Mouse (Mus musculus): ENCODE results near the gene Zfp62. TPM values are rescaled to one million over a fixed set of nuclear protein-coding genes. Genes with fewer than 3 reads are reported as not detected.

The Zfp62 gene
- polyA plus RNA-seq, 1 experiment from 2014 or later, result 11.7 TPM

Other genes starting within 250 kb of the Zfp62 start
- 0.06 and 0.07 TPM in 2 replicates for gene Olfr56, start 224.4 kb upstream of the Zfp62 start, polyA plus RNA-seq (2015; fragmentation: Nextera tagmentation; extraction: Ambion mirVana)
- gene 9930111J21Rik1, start 223.9 kb upstream of the Zfp62 start, polyA plus RNA-seq (2015; fragmentation: Nextera tagmentation; extraction: Ambion mirVana), result 1.1 and 1.4 TPM in 2 replicates
- 0.02 TPM in 1 of 2 replicates, not detected in the other for gene Gm12185, start 211.1 kb upstream of the Zfp62 start, polyA plus RNA-seq (2015; fragmentation: Nextera tagmentation; extraction: Ambion mirVana)
- gene Tgtp1, start 209.1 kb upstream of the Zfp62 start, polyA plus RNA-seq (2015; fragmentation: Nextera tagmentation; extraction: Ambion mirVana), result 0.89 and 1.8 TPM in 2 replicates
- gene 9930111J21Rik2, start 152.1 kb upstream of the Zfp62 start, polyA plus RNA-seq (2015; fragmentation: Nextera tagmentation; extraction: Ambion mirVana), result 1.3 and 1.5 TPM in 2 replicates
- 0.35 and 0.57 TPM in 2 replicates for gene Tgtp2, start 139.1 kb upstream of the Zfp62 start, polyA plus RNA-seq (2015; fragmentation: Nextera tagmentation; extraction: Ambion mirVana)
- gene Ifi47, start 126.7 kb upstream of the Zfp62 start, polyA plus RNA-seq (2015; fragmentation: Nextera tagmentation; extraction: Ambion mirVana), result 7.0 and 7.9 TPM in 2 replicates
- not detected in 2 replicates for gene Olfr1396, start 88.4 kb upstream of the Zfp62 start, polyA plus RNA-seq (2015; fragmentation: Nextera tagmentation; extraction: Ambion mirVana)
- not detected in 2 replicates for gene Olfr1395, start 61.0 kb upstream of the Zfp62 start, polyA plus RNA-seq (2015; fragmentation: Nextera tagmentation; extraction: Ambion mirVana)
- gene Olfr1394, start 48.9 kb upstream of the Zfp62 start, polyA plus RNA-seq (2015; fragmentation: Nextera tagmentation; extraction: Ambion mirVana), result not detected in 2 replicates
- gene Btnl9, start 16.1 kb upstream of the Zfp62 start, polyA plus RNA-seq (2015; fragmentation: Nextera tagmentation; extraction: Ambion mirVana), result 1.3 and 1.4 TPM in 2 replicates
- 41.5 TPM in 2 replicates for gene Mgat1, start 40.9 kb downstream of the Zfp62 start, polyA plus RNA-seq (2015; fragmentation: Nextera tagmentation; extraction: Ambion mirVana)
- 0.06 TPM in 1 of 2 replicates, not detected in the other for gene Olfr1393, start 75.0 kb downstream of the Zfp62 start, polyA plus RNA-seq (2015; fragmentation: Nextera tagmentation; extraction: Ambion mirVana)
- gene Olfr1392, start 82.0 kb downstream of the Zfp62 start, polyA plus RNA-seq (2015; fragmentation: Nextera tagmentation; extraction: Ambion mirVana), result not detected in 2 replicates
- not detected in 2 replicates for gene Olfr10, start 101.4 kb downstream of the Zfp62 start, polyA plus RNA-seq (2015; fragmentation: Nextera tagmentation; extraction: Ambion mirVana)
- not detected in 2 replicates for gene Olfr1391, start 119.5 kb downstream of the Zfp62 start, polyA plus RNA-seq (2015; fragmentation: Nextera tagmentation; extraction: Ambion mirVana)
- gene Olfr1390, start 131.9 kb downstream of the Zfp62 start, polyA plus RNA-seq (2015; fragmentation: Nextera tagmentation; extraction: Ambion mirVana), result not detected in 2 replicates
- not detected in 2 replicates for gene Olfr1389, start 219.8 kb downstream of the Zfp62 start, polyA plus RNA-seq (2015; fragmentation: Nextera tagmentation; extraction: Ambion mirVana)
- 0.02 TPM in 1 of 2 replicates, not detected in the other for gene Olfr1388, start 233.3 kb downstream of the Zfp62 start, polyA plus RNA-seq (2015; fragmentation: Nextera tagmentation; extraction: Ambion mirVana)

Measured in liver, embryonic 16.5 days (tissue).